Comparison of ENCODE assay signal across 36 mouse cellular contexts in the genomic region with DNA sequence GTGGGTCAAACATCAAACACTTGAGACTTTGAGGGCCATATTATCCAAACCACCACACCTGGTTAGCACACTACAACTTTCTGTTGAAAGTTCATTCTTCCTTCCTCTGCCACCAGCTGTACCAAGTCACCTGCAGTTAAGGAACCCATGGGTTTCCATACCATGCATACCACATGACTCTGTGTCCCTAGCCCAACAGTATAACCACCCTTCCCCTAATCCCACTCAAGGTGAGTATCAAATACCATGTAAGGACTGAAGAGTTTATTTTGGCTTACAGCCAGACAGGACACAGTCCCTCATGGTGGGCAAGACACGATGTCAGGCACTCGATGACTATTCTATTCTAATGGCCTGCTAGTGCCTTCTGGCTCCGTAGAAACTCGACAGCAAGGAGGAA.
"Had no signal": no experiment of that assay in that cellular context is flagged by ENCODE, and none has a peak within 500 bp of the region (broad histone marks: within the 10 kb centered on the region; RNA-seq: fewer than 3 reads in every experiment).

No protein-coding gene starts in this region.

- H3K4me3 ChIP-seq: heart, adult 2 months; heart, embryonic 10.5 days; heart, embryonic 12.5 days; heart, embryonic 13.5 days; heart, embryonic 15.5 days; hindbrain, embryonic 10.5 days; hindbrain, embryonic 12.5 days; hindbrain, embryonic 13.5 days; hindbrain, embryonic 15.5 days; intestine, embryonic 15.5 days; kidney, embryonic 15.5 days; layer of hippocampus, adult 2 months had no signal

- H3K9me3 ChIP-seq: heart, embryonic 10.5 days; heart, embryonic 12.5 days; heart, embryonic 13.5 days; heart, embryonic 15.5 days; hindbrain, embryonic 10.5 days; hindbrain, embryonic 12.5 days; hindbrain, embryonic 13.5 days; hindbrain, embryonic 15.5 days; intestine, embryonic 15.5 days; kidney, embryonic 15.5 days had no signal

- DNase-seq: heart, adult 18-20 months; heart, adult 2 months; heart, postnatal 10 days; heart, postnatal 14 days; heart, postnatal 36 days; heart, postnatal 4 days; kidney, adult 11 months; kidney, adult 18-20 months; kidney, adult 2 months; kidney, adult 8-10 months; kidney, adult 9 months; kidney, postnatal 10 days; kidney, postnatal 14 days; kidney, postnatal 25 days; kidney, postnatal 36 days; kidney, postnatal 4 days; layer of hippocampus, adult 9-11 months had no signal

- H3K27me3 ChIP-seq: heart, embryonic 12.5 days; heart, embryonic 13.5 days; heart, embryonic 15.5 days; hindbrain, embryonic 12.5 days; hindbrain, embryonic 13.5 days; hindbrain, embryonic 15.5 days; intestine, embryonic 15.5 days; kidney, embryonic 15.5 days had no signal

- H3K4me2 ChIP-seq: heart, embryonic 11.5 days; heart, embryonic 12.5 days; heart, embryonic 13.5 days; heart, embryonic 15.5 days; hindbrain, embryonic 12.5 days; hindbrain, embryonic 13.5 days; hindbrain, embryonic 14.5 days; hindbrain, embryonic 15.5 days; intestine, embryonic 15.5 days; kidney, embryonic 15.5 days had no signal

- H3K9ac ChIP-seq: heart, embryonic 12.5 days; heart, embryonic 13.5 days; heart, embryonic 15.5 days; hindbrain, embryonic 12.5 days; hindbrain, embryonic 13.5 days; hindbrain, embryonic 14.5 days; hindbrain, embryonic 15.5 days; intestine, embryonic 15.5 days; kidney, embryonic 15.5 days had no signal

- H3K27ac ChIP-seq: heart, adult 2 months; heart, embryonic 10.5 days; heart, embryonic 13.5 days; heart, embryonic 15.5 days; hindbrain, embryonic 10.5 days; hindbrain, embryonic 12.5 days; hindbrain, embryonic 13.5 days; hindbrain, embryonic 14.5 days; hindbrain, embryonic 15.5 days; hindbrain, postnatal 0 days; intestine, embryonic 15.5 days; kidney, embryonic 15.5 days; kidney, postnatal 0 days; layer of hippocampus, adult 2 months had no signal

- H3K36me3 ChIP-seq: heart, embryonic 10.5 days; heart, embryonic 12.5 days; heart, embryonic 13.5 days; heart, embryonic 15.5 days; hindbrain, embryonic 10.5 days; hindbrain, embryonic 12.5 days; hindbrain, embryonic 13.5 days; hindbrain, embryonic 15.5 days; intestine, embryonic 15.5 days; kidney, embryonic 15.5 days had no signal

- ATAC-seq: hindbrain, embryonic 16.5 days; hindbrain, postnatal 0 days; inflammation-experienced regulatory T-cells, adult 6 months; intestine, embryonic 15.5 days; intestine, embryonic 16.5 days; intestine, postnatal 0 days had no signal

- H3K4me1 ChIP-seq: heart, embryonic 10.5 days; heart, embryonic 12.5 days; heart, embryonic 13.5 days; heart, embryonic 15.5 days; hindbrain, embryonic 10.5 days; hindbrain, embryonic 12.5 days; hindbrain, embryonic 13.5 days; hindbrain, embryonic 15.5 days; intestine, embryonic 15.5 days; kidney, embryonic 15.5 days had no signal
